Mouse (Mus musculus): ENCODE measurements around the gene Cabin1. TPM values are rescaled to one million over a fixed set of nuclear protein-coding genes. Genes with fewer than 3 reads are reported as not detected.
A peak's percentile ranks its signal among the peaks of the same experiment; 100 is the strongest.

Gene Cabin1
- polyA plus RNA-seq, 1 experiment: 56.6 TPM

DNA sequence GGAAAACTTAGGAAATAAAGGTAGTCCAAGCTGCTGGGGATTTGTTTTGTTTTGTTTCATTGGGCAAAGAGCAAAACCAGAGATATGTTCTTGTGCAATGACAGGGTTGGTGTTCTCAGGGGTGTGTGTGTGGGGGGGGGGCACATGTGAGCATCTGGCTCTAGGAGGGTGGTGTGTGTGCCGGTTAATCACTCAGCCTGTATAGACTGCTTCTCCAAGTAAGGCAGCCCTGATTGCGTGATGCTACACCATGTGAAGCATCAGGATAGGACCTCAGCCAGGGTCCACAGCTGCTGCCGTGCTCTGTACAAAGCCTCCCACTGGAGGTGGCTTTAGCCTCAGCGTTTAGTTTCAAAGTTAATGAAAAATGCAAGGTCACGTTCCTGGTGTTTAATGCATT is 131.1 kb downstream of the Cabin1 start:
- DNase-seq (ENCODE audit: low read depth): no peak
- no peak for TF ChIP-seq POLR2A (IDR thresholded peaks at IDR 0.05; ENCODE audit: borderline replicate concordance, extremely low read depth, insufficient read depth, insufficient read length, poor library complexity, severe bottlenecking)
- TF ChIP-seq CTCF (IDR thresholded peaks at IDR 0.05; ENCODE audit: borderline replicate concordance, extremely low read depth, insufficient read depth, insufficient read length): no peak

DNA sequence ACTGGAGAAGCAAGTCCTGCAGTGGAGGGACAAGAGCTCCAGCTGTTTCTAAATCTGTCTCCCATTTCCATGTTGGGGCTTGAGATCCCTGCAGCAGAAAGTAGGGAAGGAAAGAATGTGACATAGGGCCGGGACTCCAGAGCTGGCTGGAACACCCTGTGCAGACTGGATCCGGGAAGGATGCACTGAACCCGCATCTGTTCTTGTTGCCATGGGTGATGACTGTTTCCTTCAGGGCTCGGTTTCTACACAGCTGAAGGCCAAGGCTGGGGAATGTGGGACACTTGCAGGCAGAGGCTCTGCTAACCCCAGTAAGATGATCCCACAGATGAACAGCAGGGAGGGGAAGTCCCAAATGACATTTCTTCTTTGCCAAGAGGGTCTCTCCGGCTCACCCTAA is 131.5 kb downstream of the Cabin1 start:
- peak; percentile 35 for DNase-seq (ENCODE audit: low read depth)

GRCm38 (mm10) chr10:75627490-75627889 is 136.7 kb downstream of the Cabin1 start:
- TF ChIP-seq POLR2A (IDR thresholded peaks at IDR 0.05; ENCODE audit: borderline replicate concordance, extremely low read depth, insufficient read depth, insufficient read length, poor library complexity, severe bottlenecking): no peak
- no peak for TF ChIP-seq CTCF (IDR thresholded peaks at IDR 0.05; ENCODE audit: borderline replicate concordance, extremely low read depth, insufficient read depth, insufficient read length)
- peak; percentile 46 for DNase-seq (ENCODE audit: low read depth)

More for the DNA sequence above, 131.5 kb downstream of the Cabin1 start:
- TF ChIP-seq POLR2A (IDR thresholded peaks at IDR 0.05; ENCODE audit: borderline replicate concordance, extremely low read depth, insufficient read depth, insufficient read length, poor library complexity, severe bottlenecking): no peak
- TF ChIP-seq CTCF (IDR thresholded peaks at IDR 0.05; ENCODE audit: borderline replicate concordance, extremely low read depth, insufficient read depth, insufficient read length): no peak

DNA sequence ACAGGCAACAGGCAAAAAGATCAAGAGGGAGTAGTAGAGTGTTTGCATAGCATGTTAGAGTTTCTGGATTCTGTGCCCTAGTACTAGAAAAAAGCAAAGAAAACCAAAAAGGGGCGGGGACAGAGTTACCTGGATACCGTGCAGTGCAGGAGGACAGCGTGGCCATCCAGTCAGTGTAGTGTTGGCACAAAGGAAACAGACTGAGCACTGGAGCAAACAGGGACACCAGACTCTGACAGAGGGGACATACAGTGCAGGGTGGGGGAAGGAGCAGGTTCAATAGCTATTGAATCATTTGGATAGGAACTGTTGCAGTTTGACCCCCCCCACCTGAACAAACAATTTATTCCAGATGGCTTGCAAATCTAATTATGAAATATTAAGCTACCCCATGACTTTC is 137.2 kb downstream of the Cabin1 start:
- TF ChIP-seq CTCF (IDR thresholded peaks at IDR 0.05; ENCODE audit: borderline replicate concordance, extremely low read depth, insufficient read depth, insufficient read length) (no peak), POLR2A (IDR thresholded peaks at IDR 0.05; ENCODE audit: borderline replicate concordance, extremely low read depth, insufficient read depth, insufficient read length, poor library complexity, severe bottlenecking) (no peak)

GRCm38 (mm10) chr10:75625920-75626319 is 138.2 kb downstream of the Cabin1 start:
- DNase-seq (ENCODE audit: low read depth): no peak
- TF ChIP-seq POLR2A (IDR thresholded peaks at IDR 0.05; ENCODE audit: borderline replicate concordance, extremely low read depth, insufficient read depth, insufficient read length, poor library complexity, severe bottlenecking): no peak

More for the DNA sequence above, 137.2 kb downstream of the Cabin1 start:
- no peak for DNase-seq (ENCODE audit: low read depth)

- DNase-seq (ENCODE audit: low read depth): no peak
- TF ChIP-seq CTCF (IDR thresholded peaks at IDR 0.05; ENCODE audit: borderline replicate concordance, extremely low read depth, insufficient read depth, insufficient read length) (peak; percentile 11; the same call in 1 of the 2 replicates), POLR2A (IDR thresholded peaks at IDR 0.05; ENCODE audit: borderline replicate concordance, extremely low read depth, insufficient read depth, insufficient read length, poor library complexity, severe bottlenecking) (no peak)
These were observed 143.3 kb downstream of the Cabin1 start for GRCm38 (mm10) chr10:75620818-75621217.

DNA sequence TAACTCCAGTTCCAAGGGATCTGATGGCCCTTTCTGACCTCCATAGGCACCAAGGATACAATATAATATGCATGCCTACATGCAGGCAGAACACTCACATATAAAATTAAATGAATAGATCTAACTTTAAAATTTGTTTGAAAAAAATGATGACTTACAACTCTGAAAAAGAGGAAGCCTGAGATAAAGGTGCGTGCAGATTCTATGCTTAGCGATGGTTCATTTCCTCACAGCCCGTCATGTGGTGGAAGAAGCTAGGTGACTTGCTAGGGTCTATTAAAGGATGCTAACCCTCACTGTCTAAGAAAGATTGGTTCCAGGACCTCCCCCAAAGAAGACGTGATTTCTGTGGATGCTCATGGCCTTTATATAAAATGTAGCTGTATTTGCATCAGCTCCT is 148.1 kb downstream of the Cabin1 start:
- no peak for DNase-seq (ENCODE audit: low read depth)
- TF ChIP-seq POLR2A (IDR thresholded peaks at IDR 0.05; ENCODE audit: borderline replicate concordance, extremely low read depth, insufficient read depth, insufficient read length, poor library complexity, severe bottlenecking) (no peak), CTCF (IDR thresholded peaks at IDR 0.05; ENCODE audit: borderline replicate concordance, extremely low read depth, insufficient read depth, insufficient read length) (no peak)

DNA sequence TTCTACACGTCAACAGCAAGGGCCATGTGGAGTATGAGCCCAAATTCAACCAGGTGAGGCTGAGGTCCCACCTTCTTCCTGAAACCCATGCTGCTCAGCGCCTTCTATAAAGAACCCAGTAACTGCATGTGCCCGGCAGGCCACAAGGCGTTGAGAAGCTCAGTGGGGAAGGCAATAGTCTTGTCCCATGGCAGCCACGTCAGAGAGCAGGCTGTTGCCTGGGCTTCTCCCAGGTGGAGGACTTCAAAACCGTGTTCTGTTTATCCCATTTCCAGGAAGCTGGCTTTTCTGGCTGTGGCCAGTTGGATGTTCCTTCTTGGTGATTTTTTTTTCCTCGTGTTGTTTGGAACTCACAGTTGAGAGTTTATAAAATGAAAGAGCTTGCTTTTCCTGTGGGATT is 153.7 kb downstream of the Cabin1 start:
- TF ChIP-seq CTCF (IDR thresholded peaks at IDR 0.05; ENCODE audit: borderline replicate concordance, extremely low read depth, insufficient read depth, insufficient read length) (no peak), POLR2A (IDR thresholded peaks at IDR 0.05; ENCODE audit: borderline replicate concordance, extremely low read depth, insufficient read depth, insufficient read length, poor library complexity, severe bottlenecking) (no peak)
- DNase-seq (ENCODE audit: low read depth): no peak

DNA sequence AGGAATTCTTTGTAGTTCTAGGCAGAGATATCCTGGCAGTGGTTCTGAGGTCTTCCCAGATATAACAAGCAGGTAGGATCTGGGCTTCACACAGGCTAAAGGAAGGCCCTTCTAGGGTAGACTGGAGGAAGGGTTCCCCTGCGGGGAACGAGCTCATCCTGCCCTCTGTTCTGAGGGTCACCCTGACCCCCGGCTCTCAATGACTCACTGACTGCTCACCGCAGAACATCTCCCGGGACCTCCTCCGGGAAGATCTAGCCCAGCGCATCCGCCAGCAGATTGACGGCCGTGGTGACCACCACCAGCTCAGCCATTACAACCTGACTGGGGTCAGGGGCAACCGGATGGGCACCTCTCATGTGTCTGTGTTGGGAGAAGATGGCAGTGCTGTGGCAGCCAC is 155.2 kb downstream of the Cabin1 start:
- no peak for TF ChIP-seq CTCF (IDR thresholded peaks at IDR 0.05; ENCODE audit: borderline replicate concordance, extremely low read depth, insufficient read depth, insufficient read length)
- TF ChIP-seq POLR2A (IDR thresholded peaks at IDR 0.05; ENCODE audit: borderline replicate concordance, extremely low read depth, insufficient read depth, insufficient read length, poor library complexity, severe bottlenecking): no peak
- DNase-seq (ENCODE audit: low read depth): no peak

- DNase-seq (ENCODE audit: low read depth): no peak
These were observed 156.9 kb downstream of the Cabin1 start for GRCm38 (mm10) chr10:75607253-75607652.

DNA sequence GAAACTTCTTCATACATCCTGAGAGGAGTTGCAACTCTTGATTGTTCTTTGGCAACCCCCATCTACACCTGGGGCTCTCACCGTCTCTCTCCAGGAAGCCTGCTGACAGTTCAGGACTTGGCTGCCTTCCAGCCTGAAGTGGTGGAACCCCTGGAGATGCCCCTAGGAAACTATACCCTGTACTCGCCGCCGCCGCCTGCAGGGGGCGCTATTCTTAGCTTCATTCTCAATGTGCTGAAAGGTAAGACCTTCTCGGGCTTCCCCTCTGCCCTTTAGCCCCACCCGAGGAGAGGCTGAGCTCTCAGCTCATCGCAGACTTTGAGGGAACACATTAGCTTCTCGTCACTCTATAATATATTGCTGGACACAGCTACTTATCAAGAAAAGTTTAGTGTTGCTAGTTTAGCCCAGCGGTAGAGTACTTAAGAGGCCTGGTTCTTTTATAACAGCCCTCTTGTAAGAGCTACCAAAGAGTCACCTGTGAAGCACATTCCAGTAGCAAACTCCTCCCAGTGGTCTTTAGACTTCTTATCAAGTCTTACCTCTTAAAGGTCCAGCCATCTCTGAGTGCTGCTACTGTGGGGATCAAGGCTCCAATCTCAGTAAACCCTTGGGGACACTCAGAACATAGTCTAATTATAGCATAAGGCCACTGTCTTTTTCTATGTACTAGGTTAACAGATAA is 158.8 kb downstream of the Cabin1 start:
- DNase-seq (ENCODE audit: low read depth): no peak
- TF ChIP-seq POLR2A (IDR thresholded peaks at IDR 0.05; ENCODE audit: borderline replicate concordance, extremely low read depth, insufficient read depth, insufficient read length, poor library complexity, severe bottlenecking): no peak
- peak; percentile 37; the same call in 1 of the 2 replicates for TF ChIP-seq CTCF (IDR thresholded peaks at IDR 0.05; ENCODE audit: borderline replicate concordance, extremely low read depth, insufficient read depth, insufficient read length)

More at GRCm38 (mm10) chr10:75607253-75607652, 156.9 kb downstream of the Cabin1 start:
- TF ChIP-seq POLR2A (IDR thresholded peaks at IDR 0.05; ENCODE audit: borderline replicate concordance, extremely low read depth, insufficient read depth, insufficient read length, poor library complexity, severe bottlenecking) (no peak), CTCF (IDR thresholded peaks at IDR 0.05; ENCODE audit: borderline replicate concordance, extremely low read depth, insufficient read depth, insufficient read length) (no peak)

GRCm38 (mm10) chr10:75600189-75600730 is 163.9 kb downstream of the Cabin1 start:
- TF ChIP-seq POLR2A (IDR thresholded peaks at IDR 0.05; ENCODE audit: borderline replicate concordance, extremely low read depth, insufficient read depth, insufficient read length, poor library complexity, severe bottlenecking) (no peak), CTCF (IDR thresholded peaks at IDR 0.05; ENCODE audit: borderline replicate concordance, extremely low read depth, insufficient read depth, insufficient read length) (no peak)
- no peak for DNase-seq (ENCODE audit: low read depth)

Other genes with a start within 250 kb of the Cabin1 start
- 51.4 and 60.3 TPM in 2 replicates for gene Snrpd3, start 246.8 kb downstream of the Cabin1 start, polyA plus RNA-seq (2012; rRNA removed)
- gene Gucd1, start 246.4 kb downstream of the Cabin1 start, polyA plus RNA-seq (2012; rRNA removed): 26.0 and 33.2 TPM in 2 replicates
- 22.7 and 38.8 TPM in 2 replicates for gene Lrrc75b, start 204.0 kb downstream of the Cabin1 start, polyA plus RNA-seq (2012; rRNA removed)
- 2.3 and 2.6 TPM in 2 replicates for gene Ggt1, start 202.7 kb downstream of the Cabin1 start, polyA plus RNA-seq (2012; rRNA removed)
- gene Ggt5, start 175.0 kb downstream of the Cabin1 start, polyA plus RNA-seq (2012; rRNA removed): 5.2 and 6.7 TPM in 2 replicates
- gene Susd2, start 120.3 kb downstream of the Cabin1 start, polyA plus RNA-seq (2012; rRNA removed): 2.9 and 4.8 TPM in 2 replicates
- 55.9 and 69.3 TPM in 2 replicates for gene Ddt, start 9.1 kb upstream of the Cabin1 start, polyA plus RNA-seq (2012; rRNA removed)
- gene Gm20441, start 16.6 kb upstream of the Cabin1 start, polyA plus RNA-seq (2012; rRNA removed): not detected in 2 replicates
- gene Gstt3, start 17.1 kb upstream of the Cabin1 start, polyA plus RNA-seq (2012; rRNA removed): 1.1 TPM in 2 replicates
- 11.5 and 13.4 TPM in 2 replicates for gene Gstt1, start 34.2 kb upstream of the Cabin1 start, polyA plus RNA-seq (2012; rRNA removed)
- gene Gstt4, start 58.2 kb upstream of the Cabin1 start, polyA plus RNA-seq (2012; rRNA removed): not detected in 2 replicates
- gene Gstt2, start 73.1 kb upstream of the Cabin1 start, polyA plus RNA-seq (2012; rRNA removed): 7.7 and 9.2 TPM in 2 replicates
- gene Mif, start 95.9 kb upstream of the Cabin1 start, polyA plus RNA-seq (2012; rRNA removed): 1,693 and 2,722 TPM in 2 replicates
- gene Derl3, start 129.1 kb upstream of the Cabin1 start, polyA plus RNA-seq (2012; rRNA removed): 1.7 and 5.7 TPM in 2 replicates
- gene Smarcb1, start 157.3 kb upstream of the Cabin1 start, polyA plus RNA-seq (2012; rRNA removed): 129 and 165 TPM in 2 replicates
- 28.6 and 40.4 TPM in 2 replicates for gene Chchd10, start 168.8 kb upstream of the Cabin1 start, polyA plus RNA-seq (2012; rRNA removed)
- 28.8 and 38.5 TPM in 2 replicates for gene Mmp11, start 172.2 kb upstream of the Cabin1 start, polyA plus RNA-seq (2012; rRNA removed)
- gene Gm867, start 176.3 kb upstream of the Cabin1 start, polyA plus RNA-seq (2012; rRNA removed): 0.71 and 1.4 TPM in 2 replicates
- gene Vpreb3, start 178.7 kb upstream of the Cabin1 start, polyA plus RNA-seq (2012; rRNA removed): 0.16 TPM in 1 of 2 replicates, not detected in the other
- gene Gm5134, start 190.2 kb upstream of the Cabin1 start, polyA plus RNA-seq (2012; rRNA removed): 0.05 TPM in 2 replicates

Measured in brain, embryonic 14.5 days (tissue).